Mouse (Mus musculus) hindbrain, postnatal 0 days (tissue): ENCODE results near the gene Nipbl. TPM values are rescaled to one million over a fixed set of nuclear protein-coding genes. Genes with fewer than 3 reads are reported as not detected.

Experiments used
- ATAC-seq: fragments of 200-750 bp; cut with Nextera tagmentation; 2 replicates; pipeline ENCODE4 v1.8.0; 2017; ENCODE audit warnings: mild to moderate bottlenecking, moderate TSS enrichment, moderate library complexity
- DNase-seq: peaks from one replicate; pipeline ENCODE4 v3.0.0-alpha.2; 2015; ENCODE audit warnings: low spot score
- H3K27ac ChIP-seq: fragments of 300-500 bp; sonication (generic); 2 replicates; pipeline ENCODE4 v1.5.1; 2014; ENCODE audit warnings: mild to moderate bottlenecking
- H3K27me3 ChIP-seq: fragments of 300-500 bp; sonication (generic); 2 replicates; pipeline ENCODE4 v1.6.1; 2014; ENCODE audit warnings: low read length, mixed read lengths; ENCODE audit not compliant: insufficient read depth
- H3K36me3 ChIP-seq: fragments of 300-500 bp; sonication (generic); 2 replicates; pipeline ENCODE4 v1.6.1; 2014; ENCODE audit warnings: low read length, mixed read lengths; ENCODE audit not compliant: insufficient read depth
- H3K4me1 ChIP-seq: fragments of 300-500 bp; sonication (generic); 2 replicates; pipeline ENCODE4 v1.6.1; 2014; ENCODE audit warnings: antibody characterized with exemption, low read length, mixed read lengths; ENCODE audit not compliant: insufficient read depth
- H3K4me2 ChIP-seq: fragments of 300-500 bp; sonication (generic); 2 replicates; pipeline ENCODE4 v1.6.1; 2014; ENCODE audit warnings: low read depth, mild to moderate bottlenecking, low read length, moderate library complexity, mixed read lengths
- H3K4me3 ChIP-seq: fragments of 300-500 bp; sonication (generic); 2 replicates; pipeline ENCODE4 v1.5.1; 2014; ENCODE audit warnings: low read length
- H3K9ac ChIP-seq: fragments of 300-500 bp; sonication (generic); replicated peaks from 2 replicates; pipeline ENCODE4 v1.6.1; 2014; ENCODE audit warnings: mild to moderate bottlenecking, low read length, moderate library complexity, mixed read lengths
- H3K9me3 ChIP-seq: fragments of 300-500 bp; sonication (generic); 2 replicates; pipeline ENCODE4 v1.6.1; 2016; ENCODE audit warnings: low read length, mixed read lengths
- CTCF ChIP-seq: IDR thresholded peaks from 2 replicates; pipeline ENCODE4 v1.5.1; 2016; ENCODE audit warnings: antibody characterized with exemption, control low read depth, low read depth
- WGBS: fragments of 180-500 bp; shearing (Covaris S2); extraction: QIAGEN DNeasy Blood & Tissue Kit; methylation state at CpG from one replicate; pipeline ENCODE4 v1.1.7; 2014; 5-methylcytosine and 5-hydroxymethylcytosine counted together
- polyA plus RNA-seq: library from polyadenylated mRNA; unstranded; fragments of >200 nt; fragmentation: Nextera tagmentation; extraction: Ambion mirVana; gene quantifications from 2 replicates; pipeline ENCODE4 v1.2.1, GENCODE M21; 2015
- total RNA-seq: library from RNA; depleted of rRNA; stranded (reverse); fragments of >200 nt; gene quantifications from 2 replicates; pipeline ENCODE4 v1.2.3, GENCODE M21; 2014

The Nipbl gene
- total and polyA plus RNA-seq, 2 experiments from 2014 or later = 10.9 to 12.5 TPM

DNA sequence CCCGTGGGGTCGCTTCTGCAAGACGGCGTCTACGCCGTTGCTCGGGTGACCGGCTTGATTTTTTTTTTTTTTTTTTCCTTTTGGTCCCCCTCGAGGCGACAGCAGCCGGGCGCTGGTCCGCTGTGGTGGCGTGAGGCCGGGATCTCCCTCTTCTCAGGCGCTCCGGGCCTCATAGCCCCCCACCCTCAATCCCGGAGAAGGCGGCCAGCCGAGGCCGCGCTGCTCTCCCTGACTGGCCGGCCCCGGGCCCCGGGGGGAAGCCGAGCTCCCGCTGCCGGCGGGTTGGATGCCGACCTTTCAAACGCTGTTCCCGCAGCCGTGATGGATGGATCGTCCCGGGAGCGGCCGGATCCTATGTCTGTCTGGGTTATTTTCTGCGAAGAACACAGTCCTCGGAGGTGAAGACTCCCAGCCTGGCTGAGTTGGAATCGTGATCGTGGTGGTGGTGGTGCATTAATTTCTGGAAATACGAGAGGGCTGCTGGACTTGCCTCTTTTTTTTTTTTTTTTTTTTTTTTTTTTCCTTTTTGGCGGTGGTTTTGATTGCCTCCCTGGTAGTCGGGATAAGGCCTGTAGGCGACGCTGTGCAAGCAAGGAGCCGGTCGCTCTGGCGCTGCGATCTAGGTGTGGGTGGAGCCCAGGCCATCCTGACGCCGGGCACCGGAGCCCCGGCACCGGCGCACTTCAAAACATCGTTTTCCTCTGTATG lies 781 bp upstream of the Nipbl start:
- TF ChIP-seq CTCF = peak; percentile 73
- Histone ChIP-seq H3K4me1 (peaks cover 9% of the 10 kb centered on the region), H3K4me3 (peak overlapping the region; percentile 98), H3K27ac (peak overlapping the region; percentile 99), H3K27me3 (no peaks in the 10 kb centered on the region), H3K9me3 (no peaks in the 10 kb centered on the region), H3K36me3 (no peaks in the 10 kb centered on the region), H3K4me2 (peak overlapping the region; percentile 100), H3K9ac (peak overlapping the region; percentile 98)
- DNase-seq = peak; percentile 92
- ATAC-seq = peak; percentile 67
- under 1% methylated on average over 53 of the region's 57 CpGs for WGBS

DNA sequence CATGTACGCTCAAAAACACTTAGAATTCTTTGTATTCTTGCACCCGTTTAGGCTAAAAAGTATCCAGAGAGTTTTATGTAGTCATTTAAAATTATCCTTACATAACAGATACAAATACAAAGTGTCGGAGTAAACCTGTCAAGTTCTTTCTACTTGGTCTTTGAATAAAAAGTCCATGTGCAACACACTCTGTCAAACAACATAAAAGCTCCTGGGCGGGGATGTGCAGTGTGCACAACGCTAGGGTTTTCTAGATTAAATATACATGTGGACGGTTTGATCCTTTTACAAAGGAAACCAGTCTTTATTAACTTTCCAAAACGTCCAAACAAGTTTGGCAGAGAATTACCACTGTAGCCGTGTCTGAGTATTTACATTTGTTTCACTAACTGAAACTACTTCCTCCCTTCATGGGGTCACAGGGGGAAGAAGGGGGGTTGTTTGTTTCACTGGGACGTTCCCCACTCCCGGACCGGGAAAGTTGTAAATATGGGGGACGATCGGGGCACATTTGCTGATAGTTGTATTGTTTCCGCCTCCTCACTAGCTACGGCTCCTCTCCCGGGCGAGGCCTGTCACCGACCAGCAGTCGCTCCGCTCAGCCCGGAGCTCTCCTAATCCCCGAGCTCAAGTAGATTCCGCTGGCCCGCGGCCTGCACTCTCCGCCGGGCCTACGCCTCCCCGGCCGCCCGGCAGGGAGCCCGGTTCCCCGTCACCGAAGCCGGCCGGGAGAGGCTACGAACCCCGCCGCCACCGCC lies 916 bp downstream of the Nipbl start:
- H3K27me3 ChIP-seq = no peaks in the 10 kb centered on the region
- TF ChIP-seq CTCF = no peak
- H3K36me3 ChIP-seq = no peaks in the 10 kb centered on the region
- under 1% methylated on average over 38 of the region's 40 CpGs for WGBS
- H3K4me2 ChIP-seq = peak overlapping the region; percentile 100
- H3K4me1 ChIP-seq = peaks cover 9% of the 10 kb centered on the region
- H3K27ac ChIP-seq = peak overlapping the region; percentile 99
- H3K9me3 ChIP-seq = no peaks in the 10 kb centered on the region
- H3K4me3 ChIP-seq = peak overlapping the region; percentile 98
- peak overlapping the region; percentile 98 for H3K9ac ChIP-seq
- ATAC-seq = peak; percentile 51
- peak; percentile 73 for DNase-seq

DNA sequence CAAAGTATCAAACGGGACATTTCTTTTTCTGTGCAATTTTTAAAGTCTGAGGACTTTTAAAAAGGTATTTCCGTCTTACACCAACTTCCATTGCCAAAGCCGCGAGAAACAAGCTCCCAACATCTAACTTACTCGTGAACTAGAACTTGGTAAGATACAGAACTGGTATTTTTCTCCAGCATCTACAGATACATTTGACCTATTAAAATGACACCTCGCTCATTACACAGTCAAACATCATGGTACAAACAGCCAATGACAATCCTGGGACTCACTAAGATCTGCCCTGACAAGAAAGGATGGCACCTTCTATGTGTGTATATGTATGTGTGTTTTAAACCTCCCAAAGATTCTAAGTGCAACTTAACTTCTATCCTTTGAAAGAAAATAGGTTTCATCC lies 1.5 kb downstream of the Nipbl start:
- Histone ChIP-seq H3K27me3 (no peaks in the 10 kb centered on the region), H3K27ac (peak overlapping the region; percentile 99; the same call in 1 of the 2 replicates), H3K9ac (peak overlapping the region; percentile 98), H3K4me3 (peak overlapping the region; percentile 98), H3K4me1 (peaks cover 9% of the 10 kb centered on the region), H3K36me3 (no peaks in the 10 kb centered on the region), H3K9me3 (no peaks in the 10 kb centered on the region), H3K4me2 (peak overlapping the region; percentile 100)
- DNase-seq (peak; percentile 3), ATAC-seq (no peak)
- WGBS = under 1% methylated on average over 6 of the region's 6 CpGs
- no peak for TF ChIP-seq CTCF

DNA sequence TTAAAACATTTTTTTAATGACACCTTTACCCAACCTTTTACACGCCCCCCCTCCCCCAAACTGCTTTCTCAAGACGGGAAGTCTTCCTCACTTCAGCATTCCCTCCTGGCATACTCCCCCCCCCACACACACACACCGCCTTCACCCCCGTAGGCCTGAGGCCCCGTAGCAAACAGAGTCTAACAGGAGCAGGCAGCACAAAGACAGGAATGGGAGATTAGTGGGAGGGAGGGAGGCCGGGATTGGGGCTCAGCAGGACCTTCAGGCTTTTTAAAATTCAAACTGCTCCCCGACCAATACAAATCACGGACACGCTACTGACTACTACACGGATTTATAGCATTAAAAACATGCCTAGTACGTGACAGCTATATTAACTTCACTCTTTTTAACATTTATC lies 2.1 kb downstream of the Nipbl start:
- Histone ChIP-seq H3K4me3 (peak overlapping the region; percentile 98), H3K4me2 (peak overlapping the region; percentile 100), H3K9ac (peak overlapping the region; percentile 98), H3K4me1 (peaks cover 5% of the 10 kb centered on the region; the same call in 1 of the 2 replicates), H3K9me3 (no peaks in the 10 kb centered on the region), H3K27ac (no peak overlapping the region), H3K36me3 (no peaks in the 10 kb centered on the region), H3K27me3 (no peaks in the 10 kb centered on the region)
- TF ChIP-seq CTCF = no peak
- WGBS = under 1% methylated on average over 11 of the region's 11 CpGs
- no peak for ATAC-seq
- peak; percentile 33 for DNase-seq

DNA sequence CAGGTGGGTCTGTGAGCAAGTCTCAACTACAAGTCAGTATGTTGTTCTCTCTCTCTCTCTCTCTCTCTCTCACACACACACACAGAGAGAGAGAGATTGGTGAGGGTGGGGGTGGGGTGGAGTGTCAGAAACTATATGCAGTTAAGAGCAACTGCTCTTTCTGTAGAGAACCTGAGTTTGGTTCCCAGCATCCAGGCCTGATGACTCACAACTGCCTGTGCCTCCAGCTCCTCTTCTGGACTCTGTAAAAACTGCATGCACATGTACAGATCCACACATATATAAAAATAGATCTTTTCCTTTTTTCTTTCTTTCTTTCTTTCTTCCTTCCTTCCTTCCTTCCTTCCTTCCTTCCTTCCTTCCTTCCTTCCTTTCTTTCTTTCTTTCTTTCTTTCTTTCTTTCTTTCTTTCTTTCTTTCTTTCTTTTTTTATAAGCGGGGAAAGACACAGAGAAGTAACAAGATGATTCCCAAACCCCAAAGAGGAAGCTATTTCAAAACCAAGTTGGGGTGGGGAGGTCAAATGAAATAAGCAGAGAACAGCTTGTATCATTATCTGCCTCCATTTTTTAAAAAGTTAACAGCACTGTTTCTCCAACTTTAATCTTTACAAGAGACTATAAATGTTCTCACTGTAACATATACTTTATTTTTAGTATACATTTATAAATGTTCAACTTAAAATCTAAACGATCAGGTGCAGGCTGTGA lies 10.9 kb downstream of the Nipbl start:
- no peak overlapping the region for H3K4me3 ChIP-seq
- DNase-seq (no peak), ATAC-seq (no peak)
- no peaks in the 10 kb centered on the region for H3K4me1 ChIP-seq
- no peak for TF ChIP-seq CTCF
- no peak overlapping the region for H3K4me2 ChIP-seq
- 90% methylated on average over 2 of the region's 2 CpGs for WGBS
- H3K27me3 ChIP-seq = no peaks in the 10 kb centered on the region
- H3K9me3 ChIP-seq = no peaks in the 10 kb centered on the region
- H3K27ac ChIP-seq = no peak overlapping the region
- no peaks in the 10 kb centered on the region for H3K36me3 ChIP-seq
- H3K9ac ChIP-seq = no peak overlapping the region

DNA sequence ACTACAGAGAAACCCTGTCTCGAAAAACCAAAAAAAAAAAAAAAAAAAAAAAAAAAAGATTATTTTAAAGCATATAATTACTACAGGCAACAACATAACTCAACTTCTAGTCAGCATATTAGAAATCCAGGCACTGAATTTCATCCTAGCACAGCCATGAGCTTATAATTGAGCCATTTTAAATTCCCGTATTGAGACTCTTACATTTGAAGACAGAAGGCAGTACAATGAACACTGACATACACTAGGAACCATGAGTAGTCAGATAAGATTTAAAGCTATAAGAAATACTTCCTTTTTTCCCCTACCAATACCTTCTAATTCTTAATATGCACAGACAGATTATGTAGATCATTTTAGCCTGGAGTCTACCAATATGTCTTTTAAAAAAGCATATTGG lies 11.7 kb downstream of the Nipbl start:
- no peaks in the 10 kb centered on the region for H3K9me3 ChIP-seq
- 91% methylated on average over 2 of the region's 2 CpGs for WGBS
- H3K36me3 ChIP-seq = no peaks in the 10 kb centered on the region
- ATAC-seq (no peak), DNase-seq (no peak)
- no peak overlapping the region for H3K9ac ChIP-seq
- no peaks in the 10 kb centered on the region for H3K4me1 ChIP-seq
- no peak overlapping the region for H3K4me2 ChIP-seq
- H3K27me3 ChIP-seq = no peaks in the 10 kb centered on the region
- TF ChIP-seq CTCF = no peak
- H3K4me3 ChIP-seq = no peak overlapping the region
- H3K27ac ChIP-seq = no peak overlapping the region
